ENCODE assay signal across 24 mouse cellular contexts in the genomic region with DNA sequence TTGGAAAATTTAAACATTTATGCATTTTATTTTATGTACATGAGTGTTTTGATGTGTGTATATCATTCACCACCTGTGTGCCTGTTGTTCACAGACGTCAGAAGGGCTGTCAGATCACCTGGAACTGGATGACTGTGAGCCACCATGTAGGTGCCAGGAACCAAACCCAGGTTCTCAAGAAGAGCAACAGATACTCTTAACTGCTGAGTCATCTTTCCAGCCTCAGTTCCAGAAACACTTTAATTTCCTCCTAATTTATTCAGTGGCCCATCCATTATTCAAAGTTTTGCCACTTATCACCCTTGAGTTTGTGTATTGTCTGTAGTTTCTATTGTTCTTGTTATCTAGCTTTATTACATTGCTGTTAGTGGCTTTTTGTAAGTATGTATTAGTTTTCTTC. TPM values are rescaled to one million over a fixed set of nuclear protein-coding genes. Genes with fewer than 3 reads are reported as not detected.
DNase-seq lines count a peak whose midpoint lies in the region; ATAC-seq and TF ChIP-seq lines count a peak whose summit lies in the region.
"Had no signal": no experiment of that assay in that cellular context is flagged by ENCODE, and none has a peak within 500 bp of the region (broad histone marks: within the 10 kb centered on the region; RNA-seq: fewer than 3 reads in every experiment).

No protein-coding gene starts in this region.

- peak; percentile 61 for DNase-seq in c-Kit-negative CD71-positive TER-119-positive erythroid progenitor cells, embryonic 14.5 days (ENCODE audit: low read depth, low spot score)
- DNase-seq in liver, embryonic 14.5 days (ENCODE audit: low read depth in 3 of 3, low spot score in 3 of 3): peak in 2 of 3 experiments; percentile 49 to 56
- DNase-seq in embryo, embryonic 10 days (ENCODE audit: low spot score): no peak
- no peak for DNase-seq in spleen, adult 18-20 months
- DNase-seq in heart, postnatal 14 days: no peak
- DNase-seq: adrenal gland, postnatal 10 days; cerebellum, adult 18-20 months; cerebellum, postnatal 10 days; embryo, embryonic 11 days; gastrocnemius, adult 2 months; gastrocnemius, postnatal 36 days; heart, adult 11 months; heart, postnatal 10 days had no signal

- H3K27ac ChIP-seq in liver, embryonic 14.5 days: no peak overlapping the region
- H3K27ac ChIP-seq: embryonic facial prominence, embryonic 15.5 days; forebrain, embryonic 13.5 days; gastrocnemius, adult 2 months; hindbrain, embryonic 13.5 days; intestine, embryonic 15.5 days had no signal

- H3K36me3 ChIP-seq in erythroblast, embryonic 14.5 days (ENCODE audit: control insufficient read depth): no peaks in the 10 kb centered on the region
- H3K36me3 ChIP-seq in liver, embryonic 14.5 days (replicated peaks; ENCODE audit: control insufficient read depth, insufficient read depth, low read depth): no peaks in the 10 kb centered on the region
- H3K36me3 ChIP-seq: embryonic facial prominence, embryonic 15.5 days; G1E; hindbrain, embryonic 13.5 days; intestine, embryonic 15.5 days had no signal

- TF ChIP-seq EP300 in liver, embryonic 14.5 days (IDR thresholded peaks at IDR 0.05; ENCODE audit: low read depth): no peak

- no peaks in the 10 kb centered on the region for H3K27me3 ChIP-seq in erythroblast, embryonic 14.5 days (ENCODE audit: control insufficient read depth)
- no peaks in the 10 kb centered on the region for H3K27me3 ChIP-seq in liver, embryonic 14.5 days (ENCODE audit: control insufficient read depth, insufficient read depth, low read length)
- H3K27me3 ChIP-seq: embryonic facial prominence, embryonic 15.5 days; forebrain, embryonic 13.5 days; hindbrain, embryonic 13.5 days; intestine, embryonic 15.5 days had no signal

- no peak for TF ChIP-seq CTCF in liver, embryonic 14.5 days (IDR thresholded peaks at IDR 0.05; ENCODE audit: low read depth)

- peaks cover 51% of the 10 kb centered on the region for H3K4me1 ChIP-seq in erythroblast, embryonic 14.5 days (ENCODE audit: control insufficient read depth)
- peaks cover 25 to 26% of the 10 kb centered on the region in 2 experiments for H3K4me1 ChIP-seq in liver, embryonic 14.5 days (replicated peaks; ENCODE audit: control insufficient read depth in 2 of 2, insufficient read depth in 2 of 2, low read length in 1 of 2)
- H3K4me1 ChIP-seq: embryonic facial prominence, embryonic 15.5 days; forebrain, embryonic 13.5 days; hindbrain, embryonic 13.5 days; intestine, embryonic 15.5 days had no signal

- H3K9me3 ChIP-seq in erythroblast, embryonic 14.5 days (ENCODE audit: control insufficient read depth, low read length): no peaks in the 10 kb centered on the region
- H3K9me3 ChIP-seq in liver, embryonic 14.5 days (ENCODE audit: control insufficient read depth, low read length): no peaks in the 10 kb centered on the region
- H3K9me3 ChIP-seq: embryonic facial prominence, embryonic 15.5 days; forebrain, embryonic 13.5 days; G1E; hindbrain, embryonic 13.5 days; intestine, embryonic 15.5 days had no signal

- intact Hi-C loops in heart, postnatal 14 days (cut with DNase I): no loop called here

- H3K4me3 ChIP-seq in erythroblast, embryonic 14.5 days (replicated peaks): peak overlapping the region; percentile 52
- H3K4me3 ChIP-seq in liver, embryonic 14.5 days (ENCODE audit: insufficient read depth in 1 of 2, low read depth in 2 of 2, low read length in 2 of 2): no peak overlapping the region
- H3K4me3 ChIP-seq: embryonic facial prominence, embryonic 15.5 days; forebrain, embryonic 13.5 days; gastrocnemius, adult 2 months; hindbrain, embryonic 13.5 days; intestine, embryonic 15.5 days had no signal

- peak overlapping the region; percentile 11; the same call in 1 of the 2 replicates for H3K4me2 ChIP-seq in liver, embryonic 14.5 days (ENCODE audit: low read depth)
- H3K4me2 ChIP-seq: embryonic facial prominence, embryonic 15.5 days; forebrain, embryonic 13.5 days; hindbrain, embryonic 13.5 days; intestine, embryonic 15.5 days had no signal

- no peak overlapping the region for H3K9ac ChIP-seq in liver, embryonic 14.5 days (replicated peaks)
- H3K9ac ChIP-seq: embryonic facial prominence, embryonic 15.5 days; forebrain, embryonic 13.5 days; hindbrain, embryonic 13.5 days; intestine, embryonic 15.5 days had no signal

- no peak for ATAC-seq in liver, embryonic 14.5 days (ENCODE audit: insufficient read depth)
- ATAC-seq: forebrain, embryonic 13.5 days; intestine, embryonic 15.5 days had no signal

- WGBS in liver, embryonic 14.5 days (ENCODE audit: insufficient replicate concordance): 42% methylated on average over 1 of the region's 1 CpGs

RNA-seq across cellular contexts. Expression of a gene that starts 7.0 kb away (rescaled TPM):
- not detected in 2 replicates for polyA plus RNA-seq in erythroblast, embryonic 14.5 days (2012)
- 0.39 and 0.52 TPM in 2 replicates for polyA plus RNA-seq in liver, embryonic 14.5 days (2012; rRNA removed)
- 0.85 and 1.7 TPM in 2 replicates for polyA plus RNA-seq in liver, embryonic 14.5 days (2014; fragmentation: Nextera tagmentation; extraction: Ambion mirVana)
- total RNA-seq in heart, postnatal 14 days (2021): under 1 TPM in 1 of 2 experiments, not detected in 1; 0.22 TPM
- total RNA-seq: gastrocnemius, adult 2 months; gastrocnemius, postnatal 36 days had no signal
- polyA plus RNA-seq: brain, embryonic 14.5 days; embryonic facial prominence, embryonic 11.5 days; embryonic facial prominence, embryonic 15.5 days; forebrain, embryonic 13.5 days; hindbrain, embryonic 13.5 days; intestine, embryonic 15.5 days had no signal

RNA-seq across cellular contexts. Expression of a gene that starts 11.4 kb away (rescaled TPM):
- polyA plus RNA-seq in erythroblast, embryonic 14.5 days (2012): not detected in 2 replicates
- not detected in 2 replicates for polyA plus RNA-seq in liver, embryonic 14.5 days (2012; rRNA removed)
- not detected in 2 replicates for polyA plus RNA-seq in liver, embryonic 14.5 days (2014; fragmentation: Nextera tagmentation; extraction: Ambion mirVana)
- not detected for total RNA-seq in heart, postnatal 14 days (2021)
- total RNA-seq: adrenal gland, postnatal 10 days; adrenal gland, postnatal 4 days; G1E; gastrocnemius, adult 2 months; gastrocnemius, postnatal 36 days; heart, postnatal 10 days; hematopoietic stem cell, adult 5-6 weeks had no signal
- polyA plus RNA-seq: brain, embryonic 14.5 days; embryonic facial prominence, embryonic 11.5 days; embryonic facial prominence, embryonic 15.5 days; forebrain, embryonic 13.5 days; G1E; heart, embryonic 14.5 days; hindbrain, embryonic 13.5 days; intestine, embryonic 15.5 days had no signal

RNA-seq across cellular contexts. Expression of a gene that starts 34.8 kb away (rescaled TPM):
- not detected in 2 replicates for polyA plus RNA-seq in erythroblast, embryonic 14.5 days (2012)
- 0.37 and 0.59 TPM in 2 replicates for polyA plus RNA-seq in liver, embryonic 14.5 days (2012; rRNA removed)
- 0.81 and 0.92 TPM in 2 replicates for polyA plus RNA-seq in liver, embryonic 14.5 days (2014; fragmentation: Nextera tagmentation; extraction: Ambion mirVana)
- under 1 TPM in 1 of 2 experiments, not detected in 1; 0.66 TPM for total RNA-seq in heart, postnatal 14 days (2021)
- total RNA-seq: gastrocnemius, adult 2 months; gastrocnemius, postnatal 36 days had no signal
- polyA plus RNA-seq: embryonic facial prominence, embryonic 11.5 days; forebrain, embryonic 13.5 days; heart, embryonic 14.5 days; hindbrain, embryonic 13.5 days had no signal

Comparison
In these comparisons a context has a peak if more than half of its experiments do, and no peak if none do; other contexts are left out.
1. DNase-seq: peak in c-Kit-negative CD71-positive TER-119-positive erythroid progenitor cells, embryonic 14.5 days (single experiment) and liver, embryonic 14.5 days (2 of 3); none in embryo, embryonic 10 days (single experiment), spleen, adult 18-20 months (0 of 2) and heart, postnatal 14 days (0 of 2).